Mouse (Mus musculus): Measurements from ENCODE around the gene Dlst. TPM values are rescaled to one million over a fixed set of nuclear protein-coding genes. Genes with fewer than 3 reads are reported as not detected.

The Dlst gene
- polyA plus RNA-seq, 1 experiment from 2014 or later, result 77.5 TPM

DNA sequence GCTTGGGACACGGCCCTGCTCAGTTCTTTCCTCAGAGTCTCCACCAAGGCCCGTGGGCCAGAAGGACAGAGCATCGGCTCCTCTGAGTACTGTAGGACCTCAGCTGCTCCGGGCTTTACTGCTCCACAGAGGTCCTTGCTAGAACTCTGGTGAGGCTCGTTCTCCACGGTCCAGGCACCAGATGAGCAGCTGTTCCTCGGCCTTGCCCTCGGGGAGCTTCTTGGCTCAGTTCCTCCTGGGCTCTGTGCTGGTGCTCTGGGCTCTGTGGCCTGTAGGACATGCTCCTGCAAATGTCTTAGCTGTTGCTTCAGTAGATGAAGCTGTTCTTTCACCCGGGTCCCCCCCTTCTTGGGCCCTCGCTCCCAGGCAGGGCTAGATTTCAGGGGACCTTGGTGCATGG, 15.9 kb upstream of the Dlst start:
- DNase-seq (ENCODE audit: low spot score), result no peak
- Histone ChIP-seq H3K4me2 (ENCODE audit: low read length) (no peak overlapping the region), H3K4me3 (ENCODE audit: low read depth, low read length) (no peak overlapping the region), H3K9me3 (replicated peaks; ENCODE audit: control insufficient read depth, low read length) (no peaks in the 10 kb centered on the region), H3K36me3 (ENCODE audit: control insufficient read depth, insufficient read depth, low read length) (peaks cover 2% of the 10 kb centered on the region; the same call in 1 of the 2 replicates), H3K4me1 (ENCODE audit: control insufficient read depth, insufficient read depth, low read length) (no peaks in the 10 kb centered on the region), H3K27me3 (replicated peaks; ENCODE audit: control insufficient read depth, insufficient read depth, low read length) (no peaks in the 10 kb centered on the region), H3K27ac (ENCODE audit: low read depth, low read length) (no peak overlapping the region), H3K9ac (ENCODE audit: low read length) (no peak overlapping the region)
- no peak for ATAC-seq
- 86% methylated on average over 10 of the region's 10 CpGs for WGBS

DNA sequence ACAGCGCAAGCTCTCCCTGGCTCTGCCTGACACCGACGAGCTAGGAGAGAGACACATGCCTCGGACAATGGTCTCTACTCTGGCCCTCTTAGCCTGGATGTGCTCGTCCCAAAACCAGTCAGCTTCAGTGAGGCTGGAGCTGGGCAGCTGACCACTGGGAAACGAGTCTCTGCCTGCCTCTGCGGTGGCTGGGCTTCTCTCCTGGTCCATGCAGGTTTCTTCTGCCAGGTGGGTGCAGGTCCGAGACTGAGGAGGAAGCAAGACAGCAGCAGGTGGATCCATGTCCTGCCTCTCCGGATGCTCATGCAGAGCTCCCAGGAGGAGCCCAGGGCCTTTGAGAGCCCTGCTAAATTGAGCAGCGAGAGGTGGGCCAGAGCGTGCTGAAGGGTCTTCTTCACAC, 15.5 kb upstream of the Dlst start:
- Histone ChIP-seq H3K4me3 (ENCODE audit: low read depth, low read length) (no peak overlapping the region), H3K4me1 (ENCODE audit: control insufficient read depth, insufficient read depth, low read length) (no peaks in the 10 kb centered on the region), H3K9me3 (replicated peaks; ENCODE audit: control insufficient read depth, low read length) (no peaks in the 10 kb centered on the region), H3K36me3 (ENCODE audit: control insufficient read depth, insufficient read depth, low read length) (no peaks in the 10 kb centered on the region), H3K9ac (ENCODE audit: low read length) (no peak overlapping the region), H3K27me3 (replicated peaks; ENCODE audit: control insufficient read depth, insufficient read depth, low read length) (no peaks in the 10 kb centered on the region), H3K27ac (ENCODE audit: low read depth, low read length) (no peak overlapping the region), H3K4me2 (ENCODE audit: low read length) (no peak overlapping the region)
- no peak for DNase-seq (ENCODE audit: low spot score)
- no peak for ATAC-seq
- 92% methylated on average over 11 of the region's 11 CpGs for whole genome bisulfite sequencing

DNA sequence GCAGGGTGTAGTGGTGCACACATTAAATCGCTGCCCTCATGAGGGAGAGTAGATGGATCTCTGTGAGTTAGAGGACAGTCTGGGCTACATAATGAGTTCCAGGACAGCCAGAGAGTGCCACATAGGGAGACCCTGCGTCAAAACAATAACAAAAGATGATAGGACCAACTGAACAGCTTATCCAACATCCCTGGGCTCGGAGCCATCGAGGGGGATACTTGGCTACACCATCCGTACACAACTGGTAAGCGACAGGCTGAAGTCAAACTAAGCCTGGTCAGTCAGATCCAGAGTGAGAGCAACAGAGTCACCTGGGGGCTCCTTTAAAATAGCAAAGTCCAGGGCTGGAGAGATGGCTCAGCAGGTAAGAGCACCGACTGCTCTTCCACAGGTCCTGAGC, 14.8 kb upstream of the Dlst start:
- H3K27me3 ChIP-seq (replicated peaks; ENCODE audit: control insufficient read depth, insufficient read depth, low read length), result no peaks in the 10 kb centered on the region
- DNase-seq (ENCODE audit: low spot score), result no peak
- H3K36me3 ChIP-seq (ENCODE audit: control insufficient read depth, insufficient read depth, low read length), result no peaks in the 10 kb centered on the region
- no peak overlapping the region for H3K4me3 ChIP-seq (ENCODE audit: low read depth, low read length)
- no peak overlapping the region for H3K27ac ChIP-seq (ENCODE audit: low read depth, low read length)
- ATAC-seq, result no peak
- no peaks in the 10 kb centered on the region for H3K9me3 ChIP-seq (replicated peaks; ENCODE audit: control insufficient read depth, low read length)
- no peak overlapping the region for H3K4me2 ChIP-seq (ENCODE audit: low read length)
- H3K4me1 ChIP-seq (ENCODE audit: control insufficient read depth, insufficient read depth, low read length), result no peaks in the 10 kb centered on the region
- H3K9ac ChIP-seq (ENCODE audit: low read length), result no peak overlapping the region
- WGBS, result 87% methylated on average over 7 of the region's 7 CpGs

DNA sequence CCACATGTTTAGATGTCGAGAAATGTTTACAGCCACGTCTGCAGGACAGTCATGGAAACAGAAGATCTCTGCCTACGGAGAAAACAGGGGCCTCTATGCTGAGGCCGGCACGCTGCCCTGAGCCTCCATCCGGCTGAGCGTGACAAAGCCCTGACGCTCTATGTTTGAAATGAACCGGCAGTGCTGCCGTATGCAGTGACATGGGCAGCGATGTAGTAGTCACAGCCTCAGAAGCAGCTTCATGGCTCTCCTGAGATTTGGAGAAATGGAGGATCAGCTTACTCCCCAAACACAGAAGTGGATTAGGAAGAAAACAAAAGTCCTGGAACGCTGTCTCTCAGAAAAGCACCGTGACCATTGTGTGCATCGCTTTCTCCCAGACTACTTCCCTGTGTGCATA, 9.6 kb upstream of the Dlst start:
- H3K4me3 ChIP-seq (ENCODE audit: low read depth, low read length), result no peak overlapping the region
- H3K9me3 ChIP-seq (replicated peaks; ENCODE audit: control insufficient read depth, low read length), result no peaks in the 10 kb centered on the region
- no peaks in the 10 kb centered on the region for H3K27me3 ChIP-seq (replicated peaks; ENCODE audit: control insufficient read depth, insufficient read depth, low read length)
- H3K4me1 ChIP-seq (ENCODE audit: control insufficient read depth, insufficient read depth, low read length), result no peaks in the 10 kb centered on the region
- ATAC-seq, result no peak
- WGBS, result 58% methylated on average over 14 of the region's 14 CpGs
- peak overlapping the region; percentile 25; the same call in 1 of the 2 replicates for H3K9ac ChIP-seq (ENCODE audit: low read length)
- no peaks in the 10 kb centered on the region for H3K36me3 ChIP-seq (ENCODE audit: control insufficient read depth, insufficient read depth, low read length)
- no peak overlapping the region for H3K27ac ChIP-seq (ENCODE audit: low read depth, low read length)
- H3K4me2 ChIP-seq (ENCODE audit: low read length), result no peak overlapping the region
- DNase-seq (ENCODE audit: low spot score), result no peak

DNA sequence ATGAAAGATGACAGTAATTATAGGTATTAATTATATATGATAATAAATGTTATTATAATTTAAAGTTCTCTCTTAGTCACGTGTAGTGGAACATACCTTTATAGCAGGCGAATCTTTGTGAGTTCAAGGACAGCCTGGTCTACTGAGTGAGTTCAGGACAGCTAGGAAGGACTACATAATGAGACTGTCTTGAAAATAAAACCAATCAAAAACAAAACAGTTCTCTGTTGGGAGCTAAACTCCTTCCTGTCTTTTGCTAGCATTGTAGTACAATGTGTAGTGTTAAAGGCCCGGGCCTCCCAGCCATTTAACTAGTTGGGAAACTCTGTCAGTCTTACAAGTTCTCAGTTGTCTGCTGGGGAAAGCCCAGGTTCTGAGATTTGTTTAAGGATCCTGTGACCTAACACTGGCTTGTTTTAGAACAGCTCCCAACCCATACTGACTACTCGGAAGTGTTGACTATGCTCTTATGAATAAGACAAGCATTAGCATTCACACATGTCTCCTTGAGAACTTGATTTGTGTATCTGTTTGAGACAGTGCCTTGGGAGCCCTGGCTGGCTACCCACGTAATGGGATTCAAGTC, 9.0 kb upstream of the Dlst start:
- DNase-seq (ENCODE audit: low spot score) (no peak), ATAC-seq (no peak)
- WGBS, result 75% methylated on average over 5 of the region's 5 CpGs
- Histone ChIP-seq H3K27me3 (replicated peaks; ENCODE audit: control insufficient read depth, insufficient read depth, low read length) (no peaks in the 10 kb centered on the region), H3K36me3 (ENCODE audit: control insufficient read depth, insufficient read depth, low read length) (no peaks in the 10 kb centered on the region), H3K4me3 (ENCODE audit: low read depth, low read length) (no peak overlapping the region), H3K4me2 (ENCODE audit: low read length) (no peak overlapping the region), H3K9ac (ENCODE audit: low read length) (no peak overlapping the region), H3K27ac (ENCODE audit: low read depth, low read length) (no peak overlapping the region), H3K9me3 (replicated peaks; ENCODE audit: control insufficient read depth, low read length) (no peaks in the 10 kb centered on the region), H3K4me1 (ENCODE audit: control insufficient read depth, insufficient read depth, low read length) (no peaks in the 10 kb centered on the region)

DNA sequence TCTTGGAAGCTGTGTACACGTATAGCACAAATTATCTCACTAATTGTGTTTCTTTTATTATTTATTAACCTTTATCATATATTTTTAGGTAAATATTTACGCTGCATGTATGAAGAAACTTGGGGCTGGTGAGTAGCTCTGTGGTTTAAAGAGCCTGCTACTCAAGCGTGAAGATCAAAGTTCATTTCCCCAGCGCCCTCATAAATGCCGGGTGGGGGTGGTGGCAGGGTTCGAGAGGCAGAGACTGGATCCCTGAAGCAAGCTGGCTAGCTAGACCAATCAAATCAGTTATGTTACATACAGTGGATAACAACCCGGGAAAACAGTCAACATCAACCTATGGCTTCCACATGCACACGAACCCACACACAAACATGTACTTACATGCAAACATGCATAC, 7.5 kb upstream of the Dlst start:
- 86% methylated on average over 8 of the region's 8 CpGs for WGBS
- H3K27ac ChIP-seq (ENCODE audit: low read depth, low read length), result no peak overlapping the region
- no peak overlapping the region for H3K4me2 ChIP-seq (ENCODE audit: low read length)
- no peak for DNase-seq (ENCODE audit: low spot score)
- ATAC-seq, result no peak
- no peaks in the 10 kb centered on the region for H3K9me3 ChIP-seq (replicated peaks; ENCODE audit: control insufficient read depth, low read length)
- no peaks in the 10 kb centered on the region for H3K27me3 ChIP-seq (replicated peaks; ENCODE audit: control insufficient read depth, insufficient read depth, low read length)
- no peaks in the 10 kb centered on the region for H3K4me1 ChIP-seq (ENCODE audit: control insufficient read depth, insufficient read depth, low read length)
- no peak overlapping the region for H3K4me3 ChIP-seq (ENCODE audit: low read depth, low read length)
- H3K9ac ChIP-seq (ENCODE audit: low read length), result no peak overlapping the region
- H3K36me3 ChIP-seq (ENCODE audit: control insufficient read depth, insufficient read depth, low read length), result no peaks in the 10 kb centered on the region

DNA sequence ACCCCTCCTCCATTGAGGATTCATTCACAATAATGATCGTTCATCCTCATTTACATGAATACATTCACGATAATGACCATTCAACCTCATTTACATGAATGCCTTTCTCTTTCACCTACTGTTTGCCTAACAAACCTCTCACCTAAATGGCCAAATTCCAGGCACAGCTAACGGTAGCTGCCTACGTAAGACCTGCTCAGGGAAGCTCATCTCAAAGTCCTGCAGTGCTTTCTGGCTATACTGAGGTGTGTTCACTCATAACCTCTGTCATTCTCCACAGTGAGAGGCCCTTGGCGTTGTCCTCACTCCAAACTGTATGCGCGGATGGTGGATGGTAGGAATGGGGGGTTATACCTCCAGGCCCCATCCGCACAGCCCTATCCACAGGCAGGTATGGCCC, 5.8 kb upstream of the Dlst start:
- Histone ChIP-seq H3K4me1 (ENCODE audit: control insufficient read depth, insufficient read depth, low read length) (peaks cover 4% of the 10 kb centered on the region; the same call in 1 of the 2 replicates), H3K9ac (ENCODE audit: low read length) (no peak overlapping the region), H3K4me3 (ENCODE audit: low read depth, low read length) (no peak overlapping the region), H3K9me3 (replicated peaks; ENCODE audit: control insufficient read depth, low read length) (no peaks in the 10 kb centered on the region), H3K27me3 (replicated peaks; ENCODE audit: control insufficient read depth, insufficient read depth, low read length) (no peaks in the 10 kb centered on the region), H3K4me2 (ENCODE audit: low read length) (no peak overlapping the region), H3K27ac (ENCODE audit: low read depth, low read length) (no peak overlapping the region), H3K36me3 (ENCODE audit: control insufficient read depth, insufficient read depth, low read length) (no peaks in the 10 kb centered on the region)
- WGBS, result 75% methylated on average over 8 of the region's 8 CpGs
- DNase-seq (ENCODE audit: low spot score) (no peak), ATAC-seq (no peak)

DNA sequence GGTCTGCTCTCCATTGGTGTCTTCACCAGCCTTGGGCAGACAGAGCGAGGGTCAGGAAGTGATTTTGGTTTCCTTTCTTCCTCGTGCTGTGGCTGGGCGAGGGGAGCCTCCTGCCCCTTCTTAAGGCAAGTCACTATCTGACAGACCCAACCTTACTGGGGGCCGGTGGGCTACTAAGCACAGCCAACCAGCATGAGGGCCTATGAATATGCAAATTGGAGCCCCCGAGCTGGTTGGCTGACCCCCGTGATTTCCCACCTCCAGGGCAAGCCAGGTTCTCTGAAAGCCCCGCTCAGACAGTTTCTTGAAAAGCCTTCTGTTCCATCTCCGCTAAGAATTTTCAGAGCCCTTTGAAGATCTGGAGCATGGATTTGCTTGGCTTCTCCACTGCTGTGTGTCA, 4.3 kb upstream of the Dlst start:
- Histone ChIP-seq H3K4me3 (ENCODE audit: low read depth, low read length) (no peak overlapping the region), H3K36me3 (ENCODE audit: control insufficient read depth, insufficient read depth, low read length) (no peaks in the 10 kb centered on the region), H3K9me3 (replicated peaks; ENCODE audit: control insufficient read depth, low read length) (no peaks in the 10 kb centered on the region), H3K4me2 (ENCODE audit: low read length) (peak overlapping the region; percentile 23; the same call in 1 of the 2 replicates), H3K9ac (ENCODE audit: low read length) (no peak overlapping the region), H3K4me1 (ENCODE audit: control insufficient read depth, insufficient read depth, low read length) (peaks cover 7% of the 10 kb centered on the region; the same call in 1 of the 2 replicates), H3K27ac (ENCODE audit: low read depth, low read length) (no peak overlapping the region), H3K27me3 (replicated peaks; ENCODE audit: control insufficient read depth, insufficient read depth, low read length) (no peaks in the 10 kb centered on the region)
- DNase-seq (ENCODE audit: low spot score) (no peak), ATAC-seq (no peak)
- 5% methylated on average over 8 of the region's 8 CpGs for WGBS

DNA sequence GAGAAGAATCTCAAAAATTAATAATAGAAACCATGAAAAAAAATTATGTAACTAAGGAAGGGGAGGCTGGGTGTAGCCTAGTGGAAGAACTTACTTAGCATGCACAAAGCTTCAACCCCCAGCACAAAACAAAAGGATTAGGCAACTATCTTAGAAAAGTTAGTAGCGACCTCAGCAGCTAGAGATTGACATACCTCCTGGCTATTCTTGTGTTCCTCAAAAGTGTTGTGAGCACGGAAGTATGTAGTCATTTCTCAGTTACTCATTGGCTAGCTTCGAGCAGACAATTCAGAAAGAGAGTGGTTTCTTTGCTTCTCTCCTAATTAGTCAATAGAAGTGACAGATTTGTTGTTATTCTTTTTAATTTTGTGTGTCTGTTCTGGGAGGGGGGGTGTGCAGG, 2.0 kb upstream of the Dlst start:
- Histone ChIP-seq H3K4me3 (ENCODE audit: low read depth, low read length) (no peak overlapping the region), H3K9me3 (replicated peaks; ENCODE audit: control insufficient read depth, low read length) (no peaks in the 10 kb centered on the region), H3K27me3 (replicated peaks; ENCODE audit: control insufficient read depth, insufficient read depth, low read length) (no peaks in the 10 kb centered on the region), H3K4me1 (ENCODE audit: control insufficient read depth, insufficient read depth, low read length) (peaks cover 15% of the 10 kb centered on the region), H3K4me2 (ENCODE audit: low read length) (no peak overlapping the region), H3K36me3 (ENCODE audit: control insufficient read depth, insufficient read depth, low read length) (peaks cover 9% of the 10 kb centered on the region; the same call in 1 of the 2 replicates), H3K27ac (ENCODE audit: low read depth, low read length) (no peak overlapping the region), H3K9ac (ENCODE audit: low read length) (no peak overlapping the region)
- no peak for DNase-seq (ENCODE audit: low spot score)
- no peak for ATAC-seq
- 43% methylated on average over 3 of the region's 3 CpGs for WGBS
